Mouse (Mus musculus) fat pad, adult 2 months (tissue): ENCODE data around the gene Tfap2d.

Experiments
- DNase-seq: peaks from one replicate; pipeline ENCODE4 v3.0.0-alpha.2; 2011; ENCODE audit warnings: low read depth, low spot score; ENCODE audit errors: extremely low read depth

Tfap2d gene

DNA sequence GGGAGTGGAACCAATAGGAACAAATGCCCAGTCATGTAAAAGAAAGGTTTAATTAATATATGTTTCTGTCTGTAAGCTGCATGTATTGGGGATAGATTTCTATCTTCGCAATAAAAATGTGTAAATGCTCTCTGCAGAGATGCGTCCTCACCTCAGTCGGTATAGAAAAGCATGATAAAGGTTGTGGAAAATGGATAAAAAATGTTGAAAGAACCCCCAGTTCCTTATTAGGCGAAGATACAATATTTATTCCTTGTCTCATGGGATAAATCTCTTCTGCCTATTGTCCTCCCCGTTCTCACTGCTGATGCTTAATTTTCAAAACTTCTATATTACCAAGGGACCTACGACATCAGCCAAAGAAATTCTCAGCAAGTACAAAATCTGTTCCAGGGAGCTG is at the start of gene Tfap2d:
TSS of gene Tfap2d (plus strand) at position 392 of the 400 bp plus-strand sequence.
- DNase-seq = no peak

DNA sequence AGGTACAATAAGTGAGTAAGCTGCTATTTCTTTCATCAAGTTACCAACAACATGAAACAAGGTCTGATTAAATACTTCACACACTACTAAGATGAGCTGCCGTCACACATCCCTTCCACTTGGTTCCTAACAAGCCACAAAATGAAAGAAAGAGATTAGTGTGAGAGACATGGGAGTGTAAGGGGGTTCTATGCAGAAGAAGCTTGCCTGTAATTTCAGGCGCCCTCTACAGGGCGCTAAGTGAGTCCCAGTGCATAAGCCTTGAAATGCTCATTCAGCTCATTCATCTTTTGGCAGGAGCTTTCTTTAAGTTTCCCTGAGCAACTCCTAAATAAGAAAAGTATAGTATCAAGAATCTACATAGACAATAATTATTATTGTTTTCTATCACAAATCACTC is 46.5 kb upstream of the Tfap2d start:
- no peak for DNase-seq

DNA sequence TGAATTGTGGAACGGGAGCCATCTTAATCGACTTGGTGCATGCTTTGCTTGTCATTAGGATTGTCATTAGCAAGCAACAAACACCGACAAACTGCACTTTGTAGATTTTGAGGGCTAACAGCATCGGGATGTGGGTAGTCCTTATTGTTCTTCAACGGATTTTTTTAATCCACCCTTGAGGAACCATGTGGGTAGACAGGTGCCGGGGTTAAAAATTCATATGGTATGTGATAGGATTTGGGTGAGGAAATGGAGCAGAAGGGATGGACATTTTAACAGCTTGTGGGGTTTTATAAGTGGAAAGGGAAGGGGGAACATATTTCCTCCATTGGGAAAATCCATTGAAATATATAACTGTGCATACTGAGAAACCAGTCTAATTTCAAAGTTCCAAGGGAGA is 46.0 kb upstream of the Tfap2d start:
- DNase-seq = no peak

DNA sequence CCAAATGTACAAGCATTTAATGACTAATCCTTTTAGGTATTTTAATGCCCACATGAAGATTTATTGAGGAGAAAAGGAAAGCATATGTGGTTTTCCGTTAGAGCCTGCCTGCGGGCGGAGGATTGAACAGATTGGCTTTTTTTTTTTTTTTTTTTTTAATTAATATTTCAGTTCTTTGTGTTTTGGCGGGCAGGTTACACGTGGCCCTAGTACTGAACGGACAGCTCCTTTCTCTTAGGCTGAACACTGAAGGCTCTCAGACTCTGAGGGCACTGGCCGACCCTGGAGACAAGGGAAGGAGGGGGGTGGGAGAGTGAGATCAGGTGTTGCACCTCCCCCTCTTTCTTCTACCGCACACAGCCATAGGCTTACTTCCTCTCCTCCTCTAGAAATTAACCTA is 14.7 kb upstream of the Tfap2d start:
- DNase-seq = no peak

DNA sequence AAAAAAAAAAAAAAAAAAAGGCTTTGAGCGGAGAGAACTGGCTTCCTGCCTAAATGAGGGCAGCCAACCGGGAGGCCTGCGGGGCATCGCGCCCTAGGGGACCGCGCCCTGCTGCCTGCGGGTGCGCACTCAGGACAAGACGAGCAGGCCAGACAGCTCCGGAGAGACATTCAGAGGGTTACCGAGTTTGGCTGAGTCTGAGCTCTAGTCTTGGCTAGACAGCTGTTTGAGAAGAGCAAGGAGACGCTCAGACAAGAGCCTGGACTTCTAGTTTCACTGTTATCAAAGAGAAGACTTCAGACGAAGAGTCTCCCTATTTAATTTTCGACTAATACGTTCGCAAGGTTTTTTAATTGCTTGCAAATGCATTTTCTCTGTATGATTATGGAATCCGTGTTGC is 5.9 kb upstream of the Tfap2d start:
- DNase-seq = no peak

DNA sequence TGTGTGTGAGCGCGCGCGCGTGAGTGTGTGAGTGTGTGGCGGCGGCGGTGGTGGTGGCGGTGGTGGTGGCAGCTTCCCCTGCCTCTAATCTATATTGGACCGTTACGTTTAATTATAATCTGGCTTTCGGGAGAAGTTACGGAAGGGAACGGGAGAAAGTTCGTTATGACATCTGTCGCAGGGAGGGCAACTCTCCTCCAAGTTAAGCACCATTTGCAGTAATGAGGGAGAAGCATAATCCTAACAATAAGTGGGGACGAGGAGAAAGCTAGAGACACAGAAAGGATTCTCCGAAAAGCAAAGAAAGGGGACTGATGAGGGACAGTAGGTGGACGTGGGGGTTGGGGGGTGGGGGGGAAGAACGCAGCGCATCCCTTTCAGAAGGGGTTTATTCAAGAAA is 494 bp downstream of the Tfap2d start:
- DNase-seq = no peak

DNA sequence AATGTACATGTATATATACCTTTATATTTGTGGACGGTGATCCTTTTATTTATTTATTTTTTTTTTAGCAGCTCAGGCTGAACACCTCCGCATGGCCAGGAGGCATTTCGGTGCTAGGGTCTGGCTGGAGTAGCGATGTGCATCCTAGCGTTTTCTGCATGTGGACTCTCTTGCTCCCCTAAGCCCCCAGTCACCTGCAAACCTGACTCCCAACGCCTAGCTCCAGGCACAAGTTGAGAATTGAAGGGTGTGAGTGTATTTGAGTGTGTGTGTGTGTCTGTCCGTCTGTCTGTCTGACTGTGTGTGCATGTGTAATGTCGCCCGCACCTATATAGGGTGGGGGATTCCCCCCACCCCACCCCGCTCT is 937 bp downstream of the Tfap2d start:
- no peak for DNase-seq

DNA sequence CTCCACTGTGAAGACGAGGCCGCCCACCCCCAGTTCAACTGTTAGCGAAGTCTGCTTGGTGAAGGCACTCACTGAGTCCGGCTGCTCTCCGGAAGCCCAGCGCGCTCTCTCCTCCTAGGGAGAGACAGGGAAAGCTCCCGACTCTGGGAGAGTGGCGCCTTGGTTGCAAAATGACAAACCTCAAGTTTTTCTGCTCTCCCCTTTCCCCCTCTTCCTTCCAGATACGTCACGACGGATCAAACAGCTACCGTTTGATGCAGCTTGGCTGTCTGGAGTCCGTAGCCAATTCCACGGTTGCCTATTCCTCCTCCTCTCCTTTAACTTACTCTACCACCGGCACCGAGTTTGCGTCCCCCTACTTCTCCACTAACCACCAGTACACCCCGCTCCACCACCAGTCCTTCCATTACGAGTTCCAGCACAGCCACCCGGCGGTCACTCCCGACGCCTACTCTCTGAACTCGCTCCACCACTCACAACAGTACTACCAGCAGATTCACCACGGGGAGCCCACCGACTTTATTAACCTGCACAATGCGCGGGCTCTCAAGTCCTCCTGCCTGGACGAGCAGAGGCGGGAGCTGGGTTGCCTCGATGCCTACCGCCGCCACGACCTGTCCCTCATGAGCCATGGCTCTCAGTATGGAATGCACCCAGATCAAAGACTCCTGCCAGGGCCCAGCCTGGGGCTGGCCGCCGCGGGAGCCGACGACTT is 1.5 kb downstream of the Tfap2d start:
- no peak for DNase-seq

DNA sequence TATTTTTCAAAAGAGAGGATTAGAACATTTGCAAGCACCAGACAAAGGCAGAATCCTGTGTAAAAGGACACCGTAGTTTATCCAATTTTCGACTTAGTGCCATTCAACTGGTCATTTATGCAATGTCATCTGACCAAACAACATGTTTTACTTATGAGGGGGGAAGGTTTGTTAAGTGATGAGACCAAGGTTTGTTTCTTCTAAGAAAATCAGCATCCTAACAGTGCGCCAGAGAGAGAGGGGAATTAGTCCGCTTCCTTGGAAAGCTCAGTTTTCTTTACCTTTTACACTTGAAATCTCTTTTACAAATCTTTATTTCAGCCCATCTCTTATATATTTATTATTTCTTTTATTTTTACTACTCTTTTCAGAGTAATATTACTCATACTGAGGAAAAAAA is 3.6 kb downstream of the Tfap2d start:
- no peak for DNase-seq

DNA sequence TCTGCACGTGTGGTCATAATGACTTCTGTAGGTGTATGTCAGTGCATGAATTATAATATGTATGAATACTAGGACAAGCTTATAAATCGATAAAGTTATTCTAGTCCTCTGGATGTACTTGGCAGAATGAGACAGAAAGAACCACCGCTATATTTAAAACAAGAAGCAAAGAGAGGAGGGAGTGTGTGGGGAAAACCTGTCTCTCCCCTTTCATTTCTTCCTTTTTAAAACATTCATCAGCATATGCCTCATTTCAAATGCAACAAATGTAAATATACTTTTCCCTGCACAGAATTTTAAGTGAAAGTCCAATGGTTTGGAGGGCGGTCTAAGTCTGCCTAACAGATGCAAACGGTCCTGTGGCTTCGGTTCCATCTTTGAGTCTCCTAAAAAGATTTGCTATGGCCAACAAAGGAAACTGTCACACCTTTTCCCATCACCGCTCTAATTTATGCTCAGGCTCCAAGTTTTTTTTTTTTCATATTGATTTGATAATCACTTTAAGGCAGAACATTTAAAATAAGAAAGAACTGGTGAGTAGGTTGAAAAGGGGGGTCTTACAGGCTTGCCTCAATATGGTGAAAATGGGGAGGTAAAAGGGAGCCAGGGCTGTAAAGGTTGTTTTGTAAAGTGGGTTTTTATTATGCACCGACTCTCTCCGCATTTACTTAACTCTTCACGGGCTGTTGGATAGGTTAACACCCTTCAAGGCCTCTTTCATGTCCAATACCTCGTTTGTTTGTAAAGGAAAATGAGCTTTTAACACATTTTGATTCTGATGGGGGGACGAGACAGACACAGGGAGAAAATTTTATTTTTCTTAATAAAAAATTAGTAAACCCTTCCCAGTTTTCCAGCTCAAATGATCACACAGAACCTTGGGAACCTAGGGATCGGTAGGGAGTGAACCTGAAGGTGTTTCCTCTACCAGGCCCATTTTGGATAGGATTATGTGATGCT is 4.3 kb downstream of the Tfap2d start:
- no peak for DNase-seq

DNA sequence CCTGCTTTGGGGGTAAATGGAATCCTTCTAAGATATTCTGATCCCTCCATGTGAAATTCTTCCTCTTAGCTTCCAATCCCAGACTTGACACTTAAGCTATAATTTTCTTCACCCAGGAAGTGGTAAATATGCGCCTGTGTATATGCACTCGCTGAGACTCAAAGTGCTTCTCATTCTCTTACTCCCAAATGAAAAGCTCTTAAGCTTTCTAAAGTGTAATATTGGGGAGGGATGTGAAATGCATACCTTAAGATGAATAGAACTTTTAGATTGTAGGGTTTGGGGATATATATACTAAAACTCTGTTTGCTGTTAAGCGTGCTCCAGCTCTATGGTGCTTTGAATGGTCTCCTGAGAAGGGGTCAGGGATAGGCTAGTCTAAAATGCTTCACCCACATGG is 5.0 kb downstream of the Tfap2d start:
- DNase-seq = no peak

DNA sequence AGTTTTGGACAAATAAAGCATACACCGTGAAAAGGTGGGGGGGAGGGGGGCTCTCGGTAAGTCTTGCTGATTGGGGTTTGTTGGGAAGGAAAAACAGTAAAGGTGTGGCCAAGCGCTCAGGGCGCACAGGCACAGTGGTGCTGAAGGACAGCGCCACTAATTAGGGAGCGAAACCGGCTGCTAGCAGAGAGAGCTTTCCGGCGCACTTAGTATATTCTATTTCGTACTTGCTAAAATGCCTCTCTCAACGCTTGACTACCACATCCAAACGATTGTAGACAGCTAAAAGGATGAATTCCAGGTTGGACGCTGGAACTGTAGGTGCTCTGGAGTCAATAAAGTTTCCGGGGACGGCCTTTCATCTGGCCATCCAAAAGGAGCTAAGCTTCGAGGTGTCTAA is 6.9 kb downstream of the Tfap2d start:
- no peak for DNase-seq

DNA sequence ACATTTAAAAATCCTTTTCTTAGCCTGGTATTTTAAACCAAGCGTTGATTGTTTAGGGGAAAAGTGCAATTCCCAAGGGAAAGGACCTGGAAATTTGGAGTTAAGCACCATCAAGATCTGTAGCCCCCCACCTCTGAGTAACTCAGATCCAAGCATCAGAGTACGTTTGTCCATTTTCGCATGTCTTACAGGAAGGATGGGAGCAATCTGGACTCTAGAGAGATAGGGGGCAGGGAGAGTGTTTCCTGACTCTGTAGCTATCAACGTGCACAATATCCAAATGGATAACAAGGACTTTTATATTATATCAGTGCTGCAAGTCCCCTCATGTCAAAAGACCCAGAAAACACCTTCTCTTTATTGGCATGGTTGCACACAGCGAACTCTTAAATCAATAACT is 7.4 kb downstream of the Tfap2d start:
- DNase-seq = no peak

DNA sequence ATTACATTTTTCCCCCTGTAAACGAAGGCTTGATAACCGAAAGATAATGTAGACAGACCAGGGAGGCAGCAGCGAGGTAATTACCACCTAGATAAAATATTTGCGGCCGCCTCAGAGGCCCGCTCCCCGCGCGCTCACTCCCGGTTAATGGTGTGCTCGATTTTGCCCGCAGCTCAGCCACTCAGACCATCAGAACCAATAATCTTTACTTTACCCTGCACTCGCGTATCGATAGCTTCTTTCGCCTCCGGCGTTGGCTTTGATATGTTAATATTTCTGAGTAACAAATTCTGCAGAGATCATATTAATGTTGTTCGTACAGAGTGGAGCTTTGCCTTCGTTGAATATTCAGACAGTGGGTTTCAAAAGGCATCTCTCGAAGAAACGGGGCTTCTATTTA is 8.2 kb downstream of the Tfap2d start:
- no peak for DNase-seq

DNA sequence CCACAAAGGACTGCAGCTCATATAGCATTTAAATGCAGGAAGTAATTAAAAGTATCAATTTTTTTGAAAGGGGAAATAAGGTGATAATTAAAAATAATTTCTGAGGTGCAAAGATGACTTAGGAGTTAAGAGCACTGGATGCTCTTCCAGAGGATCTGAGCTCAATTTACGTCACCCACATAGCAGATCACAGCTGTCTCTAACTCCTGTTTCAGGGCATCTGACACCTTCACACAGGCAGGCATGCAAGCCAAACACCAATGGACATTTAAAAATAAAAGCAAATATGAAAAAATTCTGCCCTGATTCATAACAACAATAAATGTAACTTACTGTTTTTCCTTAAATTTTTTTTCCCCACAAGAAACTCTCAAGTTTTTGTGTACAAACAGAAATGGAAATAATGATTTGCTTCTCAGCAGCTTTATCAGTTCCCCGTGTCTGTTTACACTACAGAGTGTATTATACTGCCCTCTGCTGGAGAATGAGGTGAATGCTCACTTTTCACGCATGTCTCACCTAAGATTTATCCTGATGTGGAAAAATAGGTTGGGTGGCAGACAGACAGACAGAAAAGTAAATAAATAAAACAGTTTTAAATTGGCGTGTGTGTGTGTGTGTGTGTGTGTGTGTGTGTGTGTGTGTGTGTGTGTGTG is 76.0 kb downstream of the Tfap2d start:
- DNase-seq = no peak

DNA sequence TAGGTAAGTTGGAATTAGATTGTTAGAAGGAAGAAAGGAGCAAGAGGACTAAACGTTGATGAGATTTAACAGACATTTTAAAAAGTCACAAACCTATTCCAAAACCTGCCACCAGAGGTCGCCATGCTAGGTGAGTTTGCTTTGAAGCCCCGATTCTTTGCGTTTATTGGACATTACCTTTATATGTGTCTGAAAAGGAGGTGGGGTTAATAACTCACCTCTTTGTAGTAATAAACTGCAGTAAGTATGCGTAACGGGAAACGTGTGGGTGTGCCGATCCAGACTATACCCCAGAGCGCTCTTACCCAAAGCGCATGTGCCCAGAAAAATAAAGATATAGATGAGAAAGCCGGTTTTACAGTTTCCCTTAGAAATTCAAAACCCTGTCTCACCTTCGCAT is 102.8 kb downstream of the Tfap2d start:
- peak; percentile 73 for DNase-seq

DNA sequence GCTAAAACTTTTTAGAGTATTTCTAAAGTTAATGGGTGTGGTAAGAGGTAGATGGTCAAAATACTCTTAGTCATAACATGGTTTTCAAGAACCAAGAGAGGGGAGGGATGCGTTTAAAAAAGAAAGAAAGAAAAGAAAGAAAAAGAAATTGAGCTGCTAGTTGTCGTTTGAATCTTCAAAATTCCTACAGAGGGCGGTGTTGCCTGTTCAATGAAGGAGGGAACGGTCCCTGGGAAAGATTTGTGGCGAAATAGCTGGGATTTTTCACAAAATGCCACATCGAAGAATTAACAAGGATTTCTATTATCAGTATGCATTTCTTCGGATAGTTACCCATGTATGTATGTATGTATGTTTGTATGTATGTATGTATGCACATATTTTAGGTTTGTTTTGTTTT is 103.4 kb downstream of the Tfap2d start:
- DNase-seq = no peak

DNA sequence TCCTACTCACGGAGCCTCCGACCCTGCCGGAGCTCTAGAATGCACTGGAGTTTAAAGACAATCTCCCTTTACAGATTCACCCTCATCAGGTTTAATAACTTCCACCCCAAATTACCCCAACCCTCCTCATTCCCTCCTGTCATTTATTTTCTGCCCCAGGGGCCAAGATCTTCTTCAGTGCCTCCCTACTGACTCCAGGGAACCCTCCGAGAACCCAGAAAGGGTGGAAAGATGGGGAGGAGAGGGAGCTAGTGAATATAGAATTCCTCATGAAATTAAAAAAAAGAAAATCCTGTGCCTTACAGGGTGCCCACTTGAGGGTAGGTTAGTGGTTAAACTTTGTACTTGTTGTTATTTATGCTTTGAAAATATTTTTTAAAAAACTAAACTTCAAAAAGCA is 104.8 kb downstream of the Tfap2d start:
- DNase-seq = no peak

DNA sequence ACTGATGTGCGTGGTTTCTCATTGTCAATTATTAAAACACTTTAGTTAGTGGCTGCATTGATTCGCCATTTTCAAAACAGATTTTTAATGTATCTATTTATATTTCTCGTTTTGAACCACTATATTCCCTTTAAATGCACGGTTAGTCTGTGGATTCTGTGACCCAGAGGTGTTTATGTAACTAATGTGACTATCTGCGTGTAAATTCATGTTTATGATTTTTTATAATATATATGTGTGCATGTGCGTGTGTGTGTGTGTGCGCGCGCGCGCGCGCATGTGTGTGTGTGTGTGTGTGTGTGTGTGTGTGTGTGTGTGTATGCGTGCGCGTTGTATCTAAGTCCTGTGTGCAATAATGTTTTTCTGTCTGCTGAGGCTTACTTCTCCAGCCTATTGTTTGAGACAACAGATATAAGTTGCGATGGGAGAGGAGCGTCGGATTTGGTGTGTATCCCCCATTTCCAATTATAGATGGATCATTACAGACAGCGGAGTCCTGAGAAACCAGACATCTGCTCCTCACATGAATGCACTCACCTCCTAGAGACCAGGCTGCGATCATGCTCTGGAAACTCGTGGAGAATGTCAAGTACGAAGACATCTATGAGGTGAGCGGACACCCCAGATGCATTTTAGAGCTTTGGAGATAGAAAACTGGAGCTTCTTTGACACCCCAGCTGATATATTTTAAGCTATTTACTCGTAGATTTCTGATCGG is 106.0 kb downstream of the Tfap2d start, which contains the start of gene Tfap2b:
TSS of gene Tfap2b (plus strand) at position 274 of the 718 bp plus-strand sequence.
- no peak for DNase-seq

DNA sequence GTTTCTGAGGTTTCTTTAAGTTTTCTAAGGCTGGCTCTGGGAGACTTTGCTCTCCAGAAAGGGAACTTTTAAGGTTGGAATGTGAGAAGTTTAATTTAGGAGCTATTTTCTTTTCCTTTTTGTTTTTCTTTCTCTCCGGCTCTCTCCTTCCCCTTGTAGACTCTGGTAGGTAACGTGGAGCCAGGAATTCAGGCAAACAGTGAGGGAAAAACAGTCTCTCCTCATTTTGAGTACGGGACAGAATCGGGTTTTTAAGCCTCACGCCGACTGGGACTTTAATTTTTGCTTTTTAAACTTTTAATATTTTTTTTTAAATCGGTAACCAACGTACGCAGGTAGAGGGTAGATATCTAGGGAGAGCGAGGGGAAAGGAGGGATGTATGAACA is 106.5 kb downstream of the Tfap2d start:
- DNase-seq = no peak

DNA sequence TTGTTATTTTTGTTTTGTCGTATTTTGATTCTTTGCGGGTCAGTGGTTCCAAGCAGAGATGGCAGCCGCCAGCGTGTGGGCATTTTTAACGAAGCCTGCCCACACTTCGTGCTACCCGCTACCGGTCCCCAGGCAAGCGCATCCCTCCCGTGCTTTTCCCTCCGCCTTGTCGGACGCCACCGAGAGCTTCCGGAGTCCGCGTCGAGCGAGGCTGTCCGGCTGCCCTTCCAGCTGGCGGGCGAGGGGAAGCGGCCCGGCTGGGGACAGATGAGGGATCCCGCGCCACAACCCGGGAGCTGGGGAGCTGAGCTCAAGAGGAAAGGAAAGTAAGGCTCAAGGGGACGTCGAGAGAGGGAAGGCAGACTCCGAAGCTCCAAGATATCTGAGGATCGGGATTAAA is 107.0 kb downstream of the Tfap2d start:
- DNase-seq = no peak
